Mouse (Mus musculus) G1E-ER4 (cell line): ENCODE data around the gene Capn5. TPM values are rescaled to one million over a fixed set of nuclear protein-coding genes. Genes with fewer than 3 reads are reported as not detected.

Source experiments
- GATA1 ChIP-seq: IDR thresholded peaks from one replicate; pipeline ENCODE4 v1.8.0; 2012; ENCODE audit warnings: low read length, inconsistent platforms
- polyA plus RNA-seq: library from polyadenylated mRNA; stranded (reverse); fragments of >175 nt; gene quantifications from 2 replicates; pipeline ENCODE4 v1.2.3, GENCODE M21; 2012

Capn5 gene
- polyA plus RNA-seq, 1 experiment, result 0.51 TPM

- no peak for TF ChIP-seq GATA1
These were observed 68.3 kb downstream of the Capn5 start for GRCm38 (mm10) chr7:98109771-98110170.

- TF ChIP-seq GATA1, result no peak
These were observed 69.2 kb downstream of the Capn5 start for GRCm38 (mm10) chr7:98108636-98109430.

- TF ChIP-seq GATA1, result no peak
These were observed 71.8 kb downstream of the Capn5 start for GRCm38 (mm10) chr7:98106272-98106671.

- no peak for TF ChIP-seq GATA1
These were observed 73.3 kb downstream of the Capn5 start for GRCm38 (mm10) chr7:98104481-98105435.

- no peak for TF ChIP-seq GATA1
These were observed 74.2 kb downstream of the Capn5 start for GRCm38 (mm10) chr7:98103942-98104292.

- no peak for TF ChIP-seq GATA1
These were observed 74.8 kb downstream of the Capn5 start for GRCm38 (mm10) chr7:98103002-98103941.

GRCm38 (mm10) chr7:98102488-98102887 lies 75.6 kb downstream of the Capn5 start:
- TF ChIP-seq GATA1, result no peak

GRCm38 (mm10) chr7:98097557-98097956 lies 80.5 kb downstream of the Capn5 start:
- TF ChIP-seq GATA1, result no peak

GRCm38 (mm10) chr7:98095852-98096251 lies 82.2 kb downstream of the Capn5 start:
- no peak for TF ChIP-seq GATA1

- no peak for TF ChIP-seq GATA1
These were observed 91.7 kb downstream of the Capn5 start for GRCm38 (mm10) chr7:98086346-98086745.

GRCm38 (mm10) chr7:98085314-98085713 lies 92.8 kb downstream of the Capn5 start:
- TF ChIP-seq GATA1, result no peak

GRCm38 (mm10) chr7:98084541-98085293 lies 93.4 kb downstream of the Capn5 start:
- no peak for TF ChIP-seq GATA1

- no peak for TF ChIP-seq GATA1
These were observed 95.7 kb downstream of the Capn5 start for GRCm38 (mm10) chr7:98082376-98082775.

- no peak for TF ChIP-seq GATA1
These were observed 100.6 kb downstream of the Capn5 start for GRCm38 (mm10) chr7:98077453-98077852.

- no peak for TF ChIP-seq GATA1
These were observed 106.5 kb downstream of the Capn5 start for GRCm38 (mm10) chr7:98071620-98072019.

Other genes starting within 250 kb of the Capn5 start
- gene Myo7a, start 58.8 kb downstream of the Capn5 start, polyA plus RNA-seq, result 0.02 TPM in 1 of 2 replicates, not detected in the other
- gene Omp, start 32.8 kb downstream of the Capn5 start, polyA plus RNA-seq, result not detected in 2 replicates
- gene B3gnt6, start 21.2 kb upstream of the Capn5 start, polyA plus RNA-seq, result 0.14 and 0.17 TPM in 2 replicates
- gene Acer3, start 142.9 kb upstream of the Capn5 start, polyA plus RNA-seq, result 5.4 and 16.3 TPM in 2 replicates
- not detected in 2 replicates for gene Tsku, start 183.1 kb upstream of the Capn5 start, polyA plus RNA-seq